Mouse (Mus musculus) bone marrow, adult 2 months (tissue): ENCODE measurements around the gene Acr.

Source experiments
- CTCF ChIP-seq: fragments of 200-500 bp; IDR thresholded peaks from 2 replicates; pipeline ENCODE4 v1.5.1; 2011; ENCODE audit warnings: low read length, control low read depth; ENCODE audit not compliant: control insufficient read depth, insufficient read depth
- POLR2A ChIP-seq: fragments of 200-500 bp; IDR thresholded peaks from 2 replicates; pipeline ENCODE4 v1.6.1; 2011; ENCODE audit warnings: low read depth, mild to moderate bottlenecking, control low read depth, low read length, borderline replicate concordance; ENCODE audit not compliant: control insufficient read depth

- TF ChIP-seq CTCF: no peak
- TF ChIP-seq POLR2A: no peak
Measured at GRCm38 (mm10) chr15:89525464-89525863, 42.7 kb upstream of the Acr start.
